Mouse (Mus musculus) liver, embryonic 14.5 days (tissue): ENCODE measurements around the gene Fam172a. TPM values are rescaled to one million over a fixed set of nuclear protein-coding genes. Genes with fewer than 3 reads are reported as not detected.

Source experiments
- ATAC-seq: fragments of 200-750 bp; cut with Nextera tagmentation; 2 replicates; pipeline ENCODE4 v1.8.0; 2017; ENCODE audit warnings: moderate number of reproducible peaks, mild to moderate bottlenecking, moderate library complexity; ENCODE audit not compliant: insufficient read depth
- DNase-seq, 3 experiments: peaks; one replicate each; pipeline ENCODE4 v3.0.0-alpha.2; 2012 to 2013; ENCODE audit warnings: low read depth in 3 of 3, low spot score in 3 of 3
- H3K27ac ChIP-seq: fragments of 300-500 bp; sonication (generic); 2 replicates; pipeline ENCODE4 v1.5.1; 2014; ENCODE audit warnings: moderate library complexity, mild to moderate bottlenecking, control low read depth, inconsistent platforms
- H3K27me3 ChIP-seq: fragments of 300-500 bp; sonication (generic); 2 replicates; pipeline ENCODE4 v1.6.1; 2014; ENCODE audit warnings: mild to moderate bottlenecking, low read length, moderate library complexity; ENCODE audit not compliant: control insufficient read depth, insufficient read depth
- H3K36me3 ChIP-seq: fragments of 300-500 bp; sonication (generic); replicated peaks from 2 replicates; pipeline ENCODE4 v1.6.1; 2014; ENCODE audit warnings: low read depth; ENCODE audit not compliant: control insufficient read depth, insufficient read depth
- H3K4me1 ChIP-seq, 2 experiments: fragments of 200-500 bp in 1 of 2; fragments of 300-500 bp in 1 of 2; sonication (generic) in 1 of 2; replicated peaks; 2 replicates each; pipeline ENCODE4 v1.6.1; 2012 to 2014; ENCODE audit warnings: antibody characterized with exemption in 1 of 2, inconsistent platforms in 1 of 2, low read length in 1 of 2; ENCODE audit not compliant: control insufficient read depth in 2 of 2, insufficient read depth in 2 of 2
- H3K4me2 ChIP-seq: fragments of 300-500 bp; sonication (generic); 2 replicates; pipeline ENCODE4 v1.6.1; 2014; ENCODE audit warnings: low read depth, mild to moderate bottlenecking, control low read depth, moderate library complexity
- H3K4me3 ChIP-seq, 2 experiments: fragments of 200-500 bp in 1 of 2; fragments of 300-500 bp in 1 of 2; sonication (generic) in 1 of 2; 2 replicates each; pipeline ENCODE4 v1.5.1; 2012 to 2014; ENCODE audit warnings: low read depth in 2 of 2, low read length in 2 of 2, mild to moderate bottlenecking in 2 of 2, control low read depth in 1 of 2, inconsistent platforms in 1 of 2, moderate library complexity in 1 of 2; ENCODE audit not compliant: insufficient read depth in 1 of 2
- H3K9ac ChIP-seq: fragments of 300-500 bp; sonication (generic); replicated peaks from 2 replicates; pipeline ENCODE4 v1.6.1; 2014; ENCODE audit warnings: mild to moderate bottlenecking, control low read depth, moderate library complexity
- H3K9me3 ChIP-seq: fragments of 300-500 bp; sonication (generic); 2 replicates; pipeline ENCODE4 v1.6.1; 2016; ENCODE audit warnings: low read length, mixed read lengths; ENCODE audit not compliant: control insufficient read depth
- CTCF ChIP-seq: IDR thresholded peaks from 2 replicates; pipeline ENCODE4 v1.5.1; 2016; ENCODE audit warnings: antibody characterized with exemption, low read depth, control low read depth
- EP300 ChIP-seq: IDR thresholded peaks from 2 replicates; pipeline ENCODE4 v1.6.1; 2016; ENCODE audit warnings: antibody characterized with exemption, low read depth
- WGBS: fragments of 180-500 bp; shearing (Covaris S2); extraction: QIAGEN DNeasy Blood & Tissue Kit; methylation state at CpG from one replicate; pipeline ENCODE4 v1.1.7; 2014; ENCODE audit not compliant: insufficient replicate concordance; 5-methylcytosine and 5-hydroxymethylcytosine counted together
- polyA plus RNA-seq, 2 experiments: library from polyadenylated mRNA; depleted of rRNA in 1 of 2; stranded (reverse) in 1 of 2; unstranded in 1 of 2; fragments of >200 nt; fragmentation: Nextera tagmentation in 1 of 2; extraction: Ambion mirVana in 1 of 2; gene quantifications; 2 replicates each; pipeline versions ENCODE4 v1.2.1 to v1.2.3; 2012 to 2014

Gene Fam172a
- polyA plus RNA-seq, 2 experiments = 2.8 to 8.0 TPM

DNA sequence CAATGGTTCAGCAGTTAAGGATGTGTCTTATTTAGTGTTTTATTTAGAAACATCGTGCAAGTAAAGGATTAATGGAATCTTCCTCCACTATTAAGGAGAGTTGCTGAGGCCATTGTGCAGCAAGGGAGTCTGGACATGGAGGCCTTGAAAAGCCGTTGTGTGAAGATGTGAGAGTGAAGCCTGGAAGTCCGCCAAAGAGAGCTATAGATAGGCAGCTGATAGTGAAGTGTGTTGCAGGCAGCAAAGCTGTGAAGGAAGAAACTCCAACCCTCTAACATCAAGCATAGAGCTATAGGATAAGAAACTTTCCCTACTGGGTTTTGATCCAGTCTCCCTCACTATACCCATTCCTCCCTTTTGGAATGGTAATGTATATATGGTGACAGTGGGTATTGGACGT lies 385.9 kb downstream of the Fam172a start:
- Histone ChIP-seq H3K4me2 (no peak overlapping the region), H3K27me3 (no peaks in the 10 kb centered on the region), H3K4me3 (no peak overlapping the region), H3K9ac (no peak overlapping the region), H3K4me1 (no peaks in the 10 kb centered on the region), H3K36me3 (no peaks in the 10 kb centered on the region), H3K9me3 (no peaks in the 10 kb centered on the region), H3K27ac (no peak overlapping the region)
- 65% methylated on average over 4 of the region's 4 CpGs for WGBS
- DNase-seq (no peak), ATAC-seq (no peak)
- TF ChIP-seq EP300 (no peak), CTCF (no peak)

DNA sequence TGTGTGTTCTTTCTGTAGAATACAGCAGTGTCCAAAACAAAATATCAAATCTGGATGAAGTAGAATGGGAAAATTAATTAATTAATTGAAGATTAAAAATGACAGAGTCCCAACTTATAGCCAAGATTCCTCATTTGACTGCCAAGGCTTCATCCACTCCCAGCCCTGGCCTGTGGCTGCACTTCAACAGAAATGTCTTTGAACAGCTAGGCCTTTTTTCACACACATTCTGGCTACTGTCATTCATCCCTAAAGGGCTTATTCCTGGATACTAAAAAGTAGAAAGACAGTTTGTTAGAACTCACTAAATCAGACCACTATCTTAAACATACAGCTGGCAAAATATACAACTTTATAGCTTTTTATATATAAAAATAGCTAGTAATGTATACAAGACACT lies 388.9 kb downstream of the Fam172a start:
- Histone ChIP-seq H3K4me2 (no peak overlapping the region), H3K4me3 (no peak overlapping the region), H3K9ac (no peak overlapping the region), H3K27ac (no peak overlapping the region), H3K36me3 (no peaks in the 10 kb centered on the region), H3K4me1 (no peaks in the 10 kb centered on the region), H3K27me3 (no peaks in the 10 kb centered on the region), H3K9me3 (no peaks in the 10 kb centered on the region)
- DNase-seq (no peak), ATAC-seq (no peak)
- TF ChIP-seq CTCF (no peak), EP300 (no peak)

DNA sequence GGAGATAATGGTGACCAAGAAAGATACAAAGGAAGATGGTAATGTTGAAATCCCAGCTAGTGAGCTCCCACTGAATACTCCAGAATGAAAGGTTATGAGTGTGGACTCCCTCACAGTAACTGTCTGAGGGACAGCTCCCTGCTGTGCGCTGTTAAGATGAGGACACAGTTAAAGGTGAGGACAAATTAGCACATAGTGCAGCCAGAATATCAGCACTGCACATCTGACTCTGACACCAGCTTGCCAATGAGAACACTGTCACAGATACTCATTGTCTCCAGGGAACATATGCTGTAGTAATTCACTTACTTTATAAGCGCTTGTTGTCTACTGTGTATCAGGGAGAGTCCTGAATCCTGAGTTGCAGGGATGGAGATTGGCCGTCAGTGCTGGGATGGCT lies 390.1 kb downstream of the Fam172a start:
- no peak overlapping the region for H3K4me3 ChIP-seq
- H3K27me3 ChIP-seq = no peaks in the 10 kb centered on the region
- WGBS = 72% methylated on average over 3 of the region's 3 CpGs
- H3K4me2 ChIP-seq = no peak overlapping the region
- ATAC-seq (no peak), DNase-seq (no peak)
- H3K9me3 ChIP-seq = no peaks in the 10 kb centered on the region
- no peak overlapping the region for H3K9ac ChIP-seq
- H3K36me3 ChIP-seq = no peaks in the 10 kb centered on the region
- no peaks in the 10 kb centered on the region for H3K4me1 ChIP-seq
- no peak for TF ChIP-seq CTCF
- no peak for TF ChIP-seq EP300
- H3K27ac ChIP-seq = no peak overlapping the region

DNA sequence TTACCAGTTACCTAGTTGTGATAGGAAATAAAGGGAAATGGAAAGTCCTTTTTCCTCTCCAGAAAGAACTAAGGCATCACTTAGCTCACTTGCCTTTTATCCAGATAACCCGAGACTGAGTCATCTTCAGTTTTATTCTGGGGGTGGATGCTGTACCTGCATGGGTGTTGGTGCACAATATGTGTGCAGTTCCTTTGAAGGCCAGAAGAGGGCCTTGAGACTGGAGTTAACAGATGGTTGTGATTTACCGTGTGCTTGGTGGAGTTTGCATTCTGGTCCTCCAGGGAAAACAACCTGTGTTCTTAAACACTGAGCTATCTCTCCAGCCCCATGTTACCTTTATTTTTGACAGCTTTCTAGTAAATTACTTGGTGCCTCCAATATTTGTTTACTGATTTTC lies 392.5 kb downstream of the Fam172a start:
- no peak overlapping the region for H3K9ac ChIP-seq
- no peaks in the 10 kb centered on the region for H3K27me3 ChIP-seq
- no peaks in the 10 kb centered on the region for H3K9me3 ChIP-seq
- H3K36me3 ChIP-seq = no peaks in the 10 kb centered on the region
- no peaks in the 10 kb centered on the region for H3K4me1 ChIP-seq
- DNase-seq (no peak), ATAC-seq (no peak)
- H3K27ac ChIP-seq = no peak overlapping the region
- H3K4me2 ChIP-seq = no peak overlapping the region
- no peak for TF ChIP-seq EP300
- no peak; the same call in 1 of the 2 replicates for TF ChIP-seq CTCF
- H3K4me3 ChIP-seq = no peak overlapping the region
- 60% methylated on average over 2 of the region's 2 CpGs for WGBS

DNA sequence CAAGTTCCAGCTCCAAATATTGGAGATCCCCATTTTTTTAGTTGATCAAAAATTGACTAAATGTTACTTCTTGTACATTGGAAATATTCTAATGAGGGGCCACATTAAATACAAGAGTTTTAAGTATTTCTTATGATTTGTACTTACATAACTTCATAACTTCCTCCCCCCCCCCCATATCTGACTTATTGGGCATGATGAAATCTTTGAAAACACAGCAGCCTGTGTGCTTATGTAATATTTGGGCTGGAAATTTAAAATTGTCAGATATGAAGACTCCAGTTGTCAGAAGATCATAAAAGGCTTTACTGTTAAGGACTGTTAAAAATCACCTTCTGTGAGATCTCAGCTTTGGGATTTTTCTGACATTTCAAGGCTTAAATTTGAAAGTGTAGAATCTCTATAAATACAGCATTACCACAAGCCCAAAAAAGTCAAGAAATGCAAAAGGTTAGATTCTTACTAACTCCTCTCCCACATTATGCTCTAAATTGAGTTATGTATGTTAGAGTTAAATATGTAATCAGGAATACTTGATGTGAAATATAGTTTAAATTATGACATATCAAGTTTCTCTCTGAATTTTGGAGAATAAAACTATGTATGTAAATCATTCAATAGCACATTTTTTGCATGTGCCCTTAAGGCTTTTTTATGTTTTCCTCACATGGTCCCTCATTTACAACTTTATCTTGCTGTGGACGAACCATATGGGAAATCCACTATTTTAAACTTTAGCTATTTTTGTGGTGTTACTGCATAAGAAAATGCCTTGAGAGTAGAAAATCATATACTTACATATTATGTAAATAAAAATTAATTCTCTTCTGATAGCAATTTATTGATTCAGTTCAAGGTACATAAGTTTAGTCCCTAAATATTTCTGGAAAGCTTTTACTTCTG lies 393.5 kb downstream of the Fam172a start:
- Histone ChIP-seq H3K36me3 (no peaks in the 10 kb centered on the region), H3K9me3 (no peaks in the 10 kb centered on the region), H3K4me1 (no peaks in the 10 kb centered on the region), H3K27ac (no peak overlapping the region), H3K27me3 (no peaks in the 10 kb centered on the region), H3K4me3 (no peak overlapping the region), H3K4me2 (no peak overlapping the region), H3K9ac (no peak overlapping the region)
- no peak for ATAC-seq
- 57% methylated on average over 1 of the region's 1 CpGs for WGBS
- DNase-seq = no peak
- TF ChIP-seq CTCF (no peak), EP300 (no peak)
